Mouse (Mus musculus) liver, adult 2 months (tissue): ENCODE results near the gene Rbbp4.

Source experiments
- CTCF ChIP-seq: fragments of 200-500 bp; IDR thresholded peaks from 2 replicates; pipeline ENCODE4 v1.5.1; 2011; ENCODE audit warnings: low read depth, low read length, control low read depth
- POLR2A ChIP-seq: fragments of 200-500 bp; IDR thresholded peaks from 2 replicates; pipeline ENCODE4 v1.6.1; 2011; ENCODE audit warnings: low read length, control low read depth; ENCODE audit not compliant: insufficient read depth; ENCODE audit errors: extremely low read depth

GRCm38 (mm10) chr4:129326191-129326590, 9.0 kb downstream of the Rbbp4 start:
- TF ChIP-seq CTCF, result no peak
- TF ChIP-seq POLR2A, result no peak
